Mouse (Mus musculus) midbrain, embryonic 14.5 days (tissue): Measurements from ENCODE around the gene Gpi1. TPM values are rescaled to one million over a fixed set of nuclear protein-coding genes. Genes with fewer than 3 reads are reported as not detected.
"Not testable (repeated sequence)": the region's sequence is repeated elsewhere in the genome, so short reads cannot be mapped to it uniquely, and the experiment has no call there.

Experiments used
- ATAC-seq: fragments of 200-750 bp; cut with Nextera tagmentation; 2 replicates; pipeline ENCODE4 v1.8.0; 2017; ENCODE audit warnings: moderate number of reproducible peaks, moderate library complexity; ENCODE audit not compliant: low FRiP score, low TSS enrichment
- DNase-seq: peaks from one replicate; pipeline ENCODE4 v3.0.0-alpha.2; 2015
- H3K27ac ChIP-seq: fragments of 300-500 bp; sonication (generic); replicated peaks from 2 replicates; pipeline ENCODE4 v1.5.1; 2014; ENCODE audit warnings: mild to moderate bottlenecking, low read depth, low read length, moderate library complexity
- H3K27me3 ChIP-seq: fragments of 300-500 bp; sonication (generic); 2 replicates; pipeline ENCODE4 v1.6.1; 2014; ENCODE audit warnings: low read length, control low read depth, mixed read lengths; ENCODE audit not compliant: control insufficient read depth, insufficient read depth
- H3K36me3 ChIP-seq: fragments of 300-500 bp; sonication (generic); 2 replicates; pipeline ENCODE4 v1.6.1; 2014; ENCODE audit warnings: low read length, control low read depth; ENCODE audit not compliant: control insufficient read depth, insufficient read depth
- H3K4me1 ChIP-seq: fragments of 300-500 bp; sonication (generic); 2 replicates; pipeline ENCODE4 v1.6.1; 2014; ENCODE audit warnings: mild to moderate bottlenecking, antibody characterized with exemption, low read length, control low read depth; ENCODE audit not compliant: control insufficient read depth, insufficient read depth
- H3K4me2 ChIP-seq: fragments of 300-500 bp; sonication (generic); 2 replicates; pipeline ENCODE4 v1.6.1; 2014; ENCODE audit warnings: mild to moderate bottlenecking, low read length, moderate library complexity
- H3K4me3 ChIP-seq: fragments of 300-500 bp; sonication (generic); replicated peaks from 2 replicates; pipeline ENCODE4 v1.5.1; 2014; ENCODE audit warnings: low read depth, low read length
- H3K9ac ChIP-seq: fragments of 300-500 bp; sonication (generic); replicated peaks from 2 replicates; pipeline ENCODE4 v1.6.1; 2014; ENCODE audit warnings: mild to moderate bottlenecking, low read length, moderate library complexity
- H3K9me3 ChIP-seq: fragments of 300-500 bp; sonication (generic); 2 replicates; pipeline ENCODE4 v1.6.1; 2016; ENCODE audit warnings: low read length, control low read depth, mixed read lengths; ENCODE audit not compliant: control insufficient read depth
- WGBS: fragments of 180-500 bp; shearing (Covaris S2); extraction: QIAGEN DNeasy Blood & Tissue Kit; methylation state at CpG from one replicate; pipeline ENCODE4 v1.1.7; 2014; 5-methylcytosine and 5-hydroxymethylcytosine counted together
- polyA plus RNA-seq: library from polyadenylated mRNA; unstranded; fragments of >200 nt; fragmentation: Nextera tagmentation; extraction: Ambion mirVana; gene quantifications from 2 replicates; pipeline ENCODE4 v1.2.1, GENCODE M21; 2014

Gpi1 gene
- polyA plus RNA-seq, 1 experiment from 2014 or later = 216 TPM

- no peak overlapping the region for H3K4me3 ChIP-seq
- no peaks in the 10 kb centered on the region for H3K27me3 ChIP-seq
- H3K4me2 ChIP-seq = no peak overlapping the region
- DNase-seq (no peak), ATAC-seq (no peak)
- H3K27ac ChIP-seq = no peak overlapping the region
- H3K36me3 ChIP-seq = peaks cover 72% of the 10 kb centered on the region
- H3K9ac ChIP-seq = no peak overlapping the region
- H3K9me3 ChIP-seq = no peaks in the 10 kb centered on the region
- 93% methylated on average over 12 of the region's 12 CpGs for WGBS
- H3K4me1 ChIP-seq = no peaks in the 10 kb centered on the region
Measured at GRCm38 (mm10) chr7:34189376-34189989, 40.7 kb downstream of the Gpi1 start.

GRCm38 (mm10) chr7:34183794-34184193 is 46.3 kb downstream of the Gpi1 start:
- no peak for DNase-seq
- no peak overlapping the region for H3K9ac ChIP-seq
- peaks cover 50% of the 10 kb centered on the region for H3K36me3 ChIP-seq
- no peak overlapping the region for H3K27ac ChIP-seq
- H3K4me1 ChIP-seq = no peaks in the 10 kb centered on the region
- H3K9me3 ChIP-seq = no peaks in the 10 kb centered on the region
- no peak overlapping the region for H3K4me3 ChIP-seq
- H3K27me3 ChIP-seq = no peaks in the 10 kb centered on the region
- no peak for ATAC-seq
- 87% methylated on average over 3 of the region's 3 CpGs for WGBS
- H3K4me2 ChIP-seq = no peak overlapping the region

GRCm38 (mm10) chr7:34183356-34183755 is 46.8 kb downstream of the Gpi1 start:
- 92% methylated on average over 13 of the region's 13 CpGs for WGBS
- no peak for DNase-seq
- H3K36me3 ChIP-seq = peaks cover 45% of the 10 kb centered on the region

GRCm38 (mm10) chr7:34176241-34176640 is 53.9 kb downstream of the Gpi1 start:
- 92% methylated on average over 6 of the region's 6 CpGs for WGBS
- not testable (repeated sequence) for H3K9me3 ChIP-seq, H3K9ac ChIP-seq, H3K4me2 ChIP-seq, H3K27ac ChIP-seq, ATAC-seq, H3K4me3 ChIP-seq, H3K27me3 ChIP-seq, DNase-seq, H3K4me1 ChIP-seq, H3K36me3 ChIP-seq

More at GRCm38 (mm10) chr7:34183356-34183755, 46.8 kb downstream of the Gpi1 start:
- ATAC-seq = no peak
- Histone ChIP-seq H3K27ac (no peak overlapping the region), H3K9me3 (no peaks in the 10 kb centered on the region), H3K27me3 (no peaks in the 10 kb centered on the region), H3K4me3 (no peak overlapping the region), H3K4me1 (no peaks in the 10 kb centered on the region), H3K4me2 (no peak overlapping the region), H3K9ac (no peak overlapping the region)

GRCm38 (mm10) chr7:34172251-34172650 is 57.9 kb downstream of the Gpi1 start:
- Histone ChIP-seq H3K36me3 (no peaks in the 10 kb centered on the region), H3K4me3 (no peak overlapping the region), H3K27ac (no peak overlapping the region), H3K9me3 (no peaks in the 10 kb centered on the region), H3K4me2 (no peak overlapping the region), H3K27me3 (no peaks in the 10 kb centered on the region), H3K4me1 (peaks cover 3% of the 10 kb centered on the region; the same call in 1 of the 2 replicates), H3K9ac (no peak overlapping the region)
- no peak for ATAC-seq
- 60% methylated on average over 1 of the region's 1 CpGs for WGBS
- no peak for DNase-seq

GRCm38 (mm10) chr7:34169454-34169853 is 60.7 kb downstream of the Gpi1 start, which contains the start of gene Uba2:
Uba2 (minus strand) TSS chr7:34169599.
- Histone ChIP-seq H3K27ac (peak within 1 kb of the TSS; percentile 90), H3K27me3 (no peaks in the 10 kb centered on the region), H3K4me2 (peak within 1 kb of the TSS; percentile 92), H3K36me3 (peaks cover 7% of the 10 kb centered on the region), H3K9me3 (no peaks in the 10 kb centered on the region), H3K4me3 (peak within 1 kb of the TSS; percentile 95), H3K9ac (peak within 1 kb of the TSS; percentile 90), H3K4me1 (peaks cover 11% of the 10 kb centered on the region)
- 84% methylated on average over 3 of the region's 3 CpGs for WGBS
- no peak for DNase-seq
- ATAC-seq = no peak

- Histone ChIP-seq H3K9me3 (no peaks in the 10 kb centered on the region), H3K4me1 (peaks cover 11% of the 10 kb centered on the region), H3K27me3 (no peaks in the 10 kb centered on the region), H3K4me2 (peak overlapping the region; percentile 92), H3K9ac (peak overlapping the region; percentile 90), H3K4me3 (peak overlapping the region; percentile 95), H3K27ac (peak overlapping the region; percentile 90), H3K36me3 (peaks cover 14% of the 10 kb centered on the region)
- 9% methylated on average over 30 of the region's 30 CpGs for WGBS
- peak; percentile 93 for ATAC-seq
- peak; percentile 95 for DNase-seq
Measured at GRCm38 (mm10) chr7:34168470-34169251, 61.5 kb downstream of the Gpi1 start.

GRCm38 (mm10) chr7:34167766-34168469 is 62.2 kb downstream of the Gpi1 start:
- Histone ChIP-seq H3K4me2 (peak overlapping the region; percentile 92), H3K4me1 (peaks cover 11% of the 10 kb centered on the region), H3K36me3 (peaks cover 22% of the 10 kb centered on the region), H3K27me3 (no peaks in the 10 kb centered on the region), H3K4me3 (peak overlapping the region; percentile 95), H3K9ac (peak overlapping the region; percentile 90), H3K9me3 (no peaks in the 10 kb centered on the region), H3K27ac (peak overlapping the region; percentile 90)
- DNase-seq (no peak), ATAC-seq (peak; percentile 79)
- under 1% methylated on average over 54 of the region's 54 CpGs for WGBS
